Mouse (Mus musculus): ENCODE measurements around the gene Ern2. TPM values are rescaled to one million over a fixed set of nuclear protein-coding genes. Genes with fewer than 3 reads are reported as not detected.

Ern2 gene
- polyA plus RNA-seq, 1 experiment from 2014 or later = 1.0 TPM

Other genes with a start within 250 kb of the Ern2 start
- gene Cog7, start 204.5 kb downstream of the Ern2 start, polyA plus RNA-seq (2014; fragmentation: Nextera tagmentation; extraction: Ambion mirVana) = 21.1 and 24.4 TPM in 2 replicates
- 33.2 and 44.3 TPM in 2 replicates for gene Gga2, start 165.0 kb downstream of the Ern2 start, polyA plus RNA-seq (2014; fragmentation: Nextera tagmentation; extraction: Ambion mirVana)
- gene Ubfd1, start 119.0 kb downstream of the Ern2 start, polyA plus RNA-seq (2014; fragmentation: Nextera tagmentation; extraction: Ambion mirVana) = 104 and 120 TPM in 2 replicates
- gene Ears2, start 118.9 kb downstream of the Ern2 start, polyA plus RNA-seq (2014; fragmentation: Nextera tagmentation; extraction: Ambion mirVana) = 10.8 and 11.1 TPM in 2 replicates
- 681 and 682 TPM in 2 replicates for gene Ndufab1, start 84.3 kb downstream of the Ern2 start, polyA plus RNA-seq (2014; fragmentation: Nextera tagmentation; extraction: Ambion mirVana)
- gene Palb2, start 53.2 kb downstream of the Ern2 start, polyA plus RNA-seq (2014; fragmentation: Nextera tagmentation; extraction: Ambion mirVana) = 5.1 and 5.3 TPM in 2 replicates
- gene Dctn5, start 53.2 kb downstream of the Ern2 start, polyA plus RNA-seq (2014; fragmentation: Nextera tagmentation; extraction: Ambion mirVana) = 159 and 166 TPM in 2 replicates
- gene Plk1, start 26.8 kb downstream of the Ern2 start, polyA plus RNA-seq (2014; fragmentation: Nextera tagmentation; extraction: Ambion mirVana) = 14.6 and 17.4 TPM in 2 replicates
- 1.1 and 1.4 TPM in 2 replicates for gene Chp2, start 33.3 kb upstream of the Ern2 start, polyA plus RNA-seq (2014; fragmentation: Nextera tagmentation; extraction: Ambion mirVana)
- 135 and 149 TPM in 2 replicates for gene Prkcb, start 102.5 kb upstream of the Ern2 start, polyA plus RNA-seq (2014; fragmentation: Nextera tagmentation; extraction: Ambion mirVana)